Comparison of ENCODE assay signal across 8 mouse cellular contexts in the genomic region with DNA sequence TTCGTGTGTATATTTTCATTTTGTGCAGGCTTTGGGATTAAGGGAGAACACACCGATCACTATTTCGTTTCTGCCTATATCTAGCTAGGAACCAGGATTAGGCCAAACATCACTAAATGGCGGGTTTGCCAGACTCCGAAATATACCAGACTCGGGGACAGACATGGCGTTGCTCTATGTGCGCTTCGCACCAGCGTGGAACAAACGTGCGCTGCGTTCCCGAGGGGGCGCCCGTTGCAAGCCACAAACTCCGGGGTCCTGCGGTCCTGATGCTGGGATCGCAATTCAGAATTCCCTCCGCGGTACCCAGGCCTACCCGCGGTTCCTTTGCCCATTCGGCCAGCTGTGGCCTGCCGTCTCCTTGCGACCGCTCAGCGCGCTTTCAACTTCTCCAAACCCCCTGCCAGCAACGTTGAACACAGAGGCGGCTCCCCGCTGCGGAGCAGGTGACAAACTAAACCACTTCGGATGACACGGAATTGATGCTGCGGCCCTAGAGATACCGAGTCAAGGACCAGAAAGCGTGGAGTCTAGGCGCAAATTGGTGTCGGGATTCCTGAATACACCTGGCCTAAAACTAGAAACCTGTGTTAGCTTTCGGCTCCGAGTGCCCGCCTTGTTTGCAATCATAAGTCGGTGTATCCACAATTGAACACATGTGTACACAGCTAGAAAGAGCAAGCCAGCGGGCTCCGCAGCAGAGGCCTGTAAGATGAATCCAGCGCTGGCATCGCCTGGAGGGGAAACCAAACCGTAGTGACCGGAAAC. TPM values are rescaled to one million over a fixed set of nuclear protein-coding genes. Genes with fewer than 3 reads are reported as not detected.
DNase-seq lines count a peak whose midpoint lies in the region; ATAC-seq and TF ChIP-seq lines count a peak whose summit lies in the region.

No protein-coding gene starts in this region.

- TF ChIP-seq EP300 in heart, adult 2 months (IDR thresholded peaks at IDR 0.05; ENCODE audit: insufficient read depth, low read depth, low read length): no peak

- intact Hi-C loops in heart, adult 2 months (cut with DNase I): no loop called here
- intact Hi-C loops in heart, postnatal 14 days (cut with DNase I): no loop called here

- no peaks in the 10 kb centered on the region for H3K4me1 ChIP-seq in heart, adult 2 months (ENCODE audit: control insufficient read depth, insufficient read depth, low read length)
- H3K4me1 ChIP-seq in forebrain, postnatal 0 days (ENCODE audit: insufficient read depth): no peaks in the 10 kb centered on the region
- H3K4me1 ChIP-seq in liver, embryonic 16.5 days (ENCODE audit: control insufficient read depth, low read depth, low read length): no peaks in the 10 kb centered on the region

- H3K4me3 ChIP-seq in heart, adult 2 months: no peak overlapping the region
- no peak overlapping the region for H3K4me3 ChIP-seq in forebrain, postnatal 0 days (ENCODE audit: low read depth, low read length)
- H3K4me3 ChIP-seq in liver, embryonic 16.5 days (ENCODE audit: low read depth, low read length): peak overlapping the region; percentile 2; the same call in 1 of the 2 replicates

- no peak for TF ChIP-seq CTCF in heart, adult 2 months (IDR thresholded peaks at IDR 0.05)
- no peak for TF ChIP-seq CTCF in forebrain, postnatal 0 days (IDR thresholded peaks at IDR 0.05; ENCODE audit: low read depth)

- peak; percentile 32 to 36 for DNase-seq in heart, adult 2 months
- no peak for DNase-seq in heart, postnatal 14 days
- peak; percentile 53 for DNase-seq in Muller cell, postnatal 12 days (ENCODE audit: inconsistent ontology term)
- peak; percentile 63 for DNase-seq in forebrain, postnatal 0 days
- DNase-seq in layer of hippocampus, adult 18-20 months (ENCODE audit: low spot score in 2 of 2): no peak
- DNase-seq in adipocyte (ENCODE audit: low spot score): no peak
- no peak for DNase-seq in right cerebral cortex, postnatal 10 days (ENCODE audit: low spot score in 2 of 2)

- no peak for ATAC-seq in forebrain, postnatal 0 days
- no peak for ATAC-seq in liver, embryonic 16.5 days (ENCODE audit: low read depth)

- H3K36me3 ChIP-seq in heart, adult 2 months (ENCODE audit: control insufficient read depth, insufficient read depth, low read length): no peaks in the 10 kb centered on the region
- no peaks in the 10 kb centered on the region for H3K36me3 ChIP-seq in forebrain, postnatal 0 days (ENCODE audit: insufficient read depth)
- no peaks in the 10 kb centered on the region for H3K36me3 ChIP-seq in liver, embryonic 16.5 days (ENCODE audit: control insufficient read depth, insufficient read depth)

- H3K4me2 ChIP-seq in forebrain, postnatal 0 days (ENCODE audit: low read depth): no peak overlapping the region
- H3K4me2 ChIP-seq in liver, embryonic 16.5 days (ENCODE audit: low read depth, low read length): no peak overlapping the region

- H3K27ac ChIP-seq in heart, adult 2 months: no peak overlapping the region
- H3K27ac ChIP-seq in forebrain, postnatal 0 days (ENCODE audit: low read depth, low read length): no peak overlapping the region
- H3K27ac ChIP-seq in liver, embryonic 16.5 days (ENCODE audit: low read length): no peak overlapping the region

- no peak for TF ChIP-seq POLR2A in heart, adult 2 months (IDR thresholded peaks at IDR 0.05; ENCODE audit: insufficient read depth, low read depth, low read length)

- WGBS in heart, adult 2 months: 3% methylated on average over 50 of the region's 50 CpGs
- under 1% methylated on average over 50 of the region's 50 CpGs for WGBS in forebrain, postnatal 0 days
- 2% methylated on average over 50 of the region's 50 CpGs for WGBS in liver, embryonic 16.5 days (ENCODE audit: insufficient replicate concordance)

- H3K27me3 ChIP-seq in heart, adult 2 months (ENCODE audit: control insufficient read depth, insufficient read depth, low read length): peaks cover 33% of the 10 kb centered on the region
- H3K27me3 ChIP-seq in forebrain, postnatal 0 days (ENCODE audit: insufficient read depth, low read length): peaks cover 66% of the 10 kb centered on the region
- peaks cover 91% of the 10 kb centered on the region for H3K27me3 ChIP-seq in liver, embryonic 16.5 days (ENCODE audit: control insufficient read depth, insufficient read depth, low read depth, low read length)

- H3K79me2 ChIP-seq in heart, adult 2 months (replicated peaks; ENCODE audit: control insufficient read depth, insufficient read depth, low read length): no peaks in the 10 kb centered on the region

- no peak overlapping the region for H3K9ac ChIP-seq in heart, adult 2 months (ENCODE audit: low read depth, low read length)
- H3K9ac ChIP-seq in forebrain, postnatal 0 days: no peak overlapping the region
- no peak overlapping the region for H3K9ac ChIP-seq in liver, embryonic 16.5 days (ENCODE audit: low read depth, low read length)

- H3K9me3 ChIP-seq in forebrain, postnatal 0 days (ENCODE audit: low read length): no peaks in the 10 kb centered on the region
- H3K9me3 ChIP-seq in liver, embryonic 16.5 days (replicated peaks; ENCODE audit: control insufficient read depth, low read length): no peaks in the 10 kb centered on the region

RNA-seq across cellular contexts. Expression of a gene that starts 2.7 kb away (rescaled TPM):
- 1 to 10 TPM in 1 of 2 experiments, under 1 TPM in 1; 0.68 to 1.5 TPM for total RNA-seq in heart, adult 2 months (2021)
- polyA plus RNA-seq in heart, adult 2 months (2012; rRNA removed): 0.67 and 1.1 TPM in 2 replicates
- under 1 TPM; 0.71 to 0.76 TPM for total RNA-seq in heart, postnatal 14 days (2021)
- total RNA-seq in forebrain, postnatal 0 days (2014; rRNA removed): 0.14 and 1.5 TPM in 2 replicates
- 0.01 TPM in 1 of 2 replicates, not detected in the other for polyA plus RNA-seq in forebrain, postnatal 0 days (2015; fragmentation: Nextera tagmentation; extraction: Ambion mirVana)
- polyA plus RNA-seq in liver, embryonic 16.5 days (2015; fragmentation: Nextera tagmentation; extraction: Ambion mirVana): 0.36 and 0.54 TPM in 2 replicates
- under 1 TPM; 0.25 to 0.30 TPM for total RNA-seq in layer of hippocampus, adult 18-20 months (2021)

RNA-seq across cellular contexts. Expression of a gene that starts 42.7 kb away (rescaled TPM):
- 10 to 100 TPM; 12.4 to 12.9 TPM for total RNA-seq in heart, adult 2 months (2021)
- 6.7 and 12.8 TPM in 2 replicates for polyA plus RNA-seq in heart, adult 2 months (2012; rRNA removed)
- total RNA-seq in heart, postnatal 14 days (2021): 10 to 100 TPM; 18.6 to 22.0 TPM
- 23.6 and 24.1 TPM in 2 replicates for total RNA-seq in forebrain, postnatal 0 days (2014; rRNA removed)
- 18.1 and 27.5 TPM in 2 replicates for polyA plus RNA-seq in forebrain, postnatal 0 days (2015; fragmentation: Nextera tagmentation; extraction: Ambion mirVana)
- 10.1 and 10.8 TPM in 2 replicates for polyA plus RNA-seq in liver, embryonic 16.5 days (2015; fragmentation: Nextera tagmentation; extraction: Ambion mirVana)
- total RNA-seq in layer of hippocampus, adult 18-20 months (2021): 10 to 100 TPM; 52.2 to 64.9 TPM

Comparison
In these comparisons a context has a peak if more than half of its experiments do, and no peak if none do; other contexts are left out.
1. DNase-seq: peak in heart, adult 2 months (2 of 2), Muller cell, postnatal 12 days (single experiment) and forebrain, postnatal 0 days (single experiment); none in heart, postnatal 14 days (0 of 2), layer of hippocampus, adult 18-20 months (0 of 2), adipocyte (single experiment) and right cerebral cortex, postnatal 10 days (0 of 2).